Mouse (Mus musculus) ES-Bruce4 (cell line): Measurements from ENCODE around the gene Evpl. TPM values are rescaled to one million over a fixed set of nuclear protein-coding genes. Genes with fewer than 3 reads are reported as not detected.

Source experiments
- H3K27ac ChIP-seq: 2 replicates; pipeline ENCODE4 v1.5.1; 2012; ENCODE audit warnings: low read length, inconsistent platforms; ENCODE audit not compliant: insufficient read depth
- H3K27me3 ChIP-seq: 2 replicates; pipeline ENCODE4 v1.6.1; 2012; ENCODE audit warnings: mild to moderate bottlenecking, low read length, inconsistent platforms; ENCODE audit not compliant: control insufficient read depth, poor library complexity, insufficient read depth, severe bottlenecking
- H3K36me3 ChIP-seq: 2 replicates; pipeline ENCODE4 v1.6.1; 2012; ENCODE audit warnings: inconsistent platforms, mild to moderate bottlenecking, low read length, moderate library complexity; ENCODE audit not compliant: control insufficient read depth, poor library complexity, insufficient read depth, severe bottlenecking
- H3K4me1 ChIP-seq: one replicate; pipeline ENCODE4 v1.8.1; 2011; ENCODE audit warnings: low read length; ENCODE audit not compliant: control insufficient read depth, insufficient read depth
- H3K4me3 ChIP-seq: 2 replicates; pipeline ENCODE4 v1.5.1; 2011; ENCODE audit warnings: low read depth, mild to moderate bottlenecking, low read length
- H3K9ac ChIP-seq: 2 replicates; pipeline ENCODE4 v1.6.1; 2012; ENCODE audit warnings: low read depth, mild to moderate bottlenecking, inconsistent platforms; ENCODE audit not compliant: poor library complexity, severe bottlenecking
- H3K9me3 ChIP-seq: replicated peaks from 2 replicates; pipeline ENCODE4 v1.6.1; 2012; ENCODE audit warnings: mild to moderate bottlenecking, low read length, inconsistent platforms; ENCODE audit not compliant: control insufficient read depth, poor library complexity, insufficient read depth, severe bottlenecking
- CTCF ChIP-seq: IDR thresholded peaks from one replicate; pipeline ENCODE4 v1.8.1; 2011; ENCODE audit warnings: low read depth, low read length
- EP300 ChIP-seq: IDR thresholded peaks from 2 replicates; pipeline ENCODE4 v1.6.1; 2011; ENCODE audit warnings: low read depth, low read length; ENCODE audit not compliant: insufficient read depth
- POLR2A ChIP-seq: IDR thresholded peaks from one replicate; pipeline ENCODE4 v1.8.1; 2011; ENCODE audit warnings: low read length; ENCODE audit not compliant: insufficient read depth
- polyA plus RNA-seq: library from polyadenylated mRNA; stranded (reverse); fragments of >200 nt; gene quantifications from 2 replicates; pipeline ENCODE4 v1.2.4, GENCODE M21; 2011; ENCODE audit warnings: low read depth; ENCODE audit not compliant: missing spikeins, insufficient read depth, insufficient read length

The Evpl gene
- polyA plus RNA-seq, 1 experiment, result 3.1 TPM

DNA sequence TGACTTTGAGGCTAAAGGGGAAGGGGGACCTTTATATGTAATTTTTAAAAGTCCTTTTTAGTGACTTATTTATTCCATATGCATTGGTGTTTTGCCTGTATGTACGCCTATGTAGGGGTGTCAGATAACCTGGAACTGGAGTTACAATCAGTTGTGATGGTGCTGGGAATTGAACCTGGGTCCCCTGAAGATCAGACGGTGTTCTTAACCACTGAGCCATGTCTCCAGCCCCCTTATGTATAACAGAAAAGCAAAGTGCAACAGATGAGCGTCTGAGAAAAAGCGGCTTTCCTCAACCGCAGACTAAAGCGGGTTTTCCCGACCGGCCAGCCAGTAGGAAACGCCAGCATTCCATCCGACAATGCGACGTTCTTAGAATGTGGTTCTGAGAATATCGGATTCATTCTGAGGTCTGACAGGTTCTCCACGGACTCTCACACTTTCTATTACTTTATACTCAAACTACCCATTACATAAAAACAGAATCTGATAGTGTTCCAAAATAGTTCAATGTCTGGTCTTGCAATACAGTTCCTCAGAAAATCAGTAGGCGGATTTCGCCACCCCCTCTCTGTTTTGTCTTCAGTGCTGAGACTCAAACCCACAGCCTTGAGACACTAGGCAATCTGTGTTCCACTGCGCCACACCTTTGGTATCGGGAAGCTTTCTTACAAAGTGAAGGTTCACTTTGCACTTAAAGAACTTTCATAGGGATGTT is 40.9 kb downstream of the Evpl start:
- Histone ChIP-seq H3K9me3 (no peaks in the 10 kb centered on the region), H3K27me3 (no peaks in the 10 kb centered on the region), H3K27ac (no peak overlapping the region), H3K4me1 (no peaks in the 10 kb centered on the region), H3K4me3 (no peak overlapping the region), H3K9ac (no peak overlapping the region), H3K36me3 (no peaks in the 10 kb centered on the region)
- TF ChIP-seq CTCF (no peak), POLR2A (no peak), EP300 (no peak)

DNA sequence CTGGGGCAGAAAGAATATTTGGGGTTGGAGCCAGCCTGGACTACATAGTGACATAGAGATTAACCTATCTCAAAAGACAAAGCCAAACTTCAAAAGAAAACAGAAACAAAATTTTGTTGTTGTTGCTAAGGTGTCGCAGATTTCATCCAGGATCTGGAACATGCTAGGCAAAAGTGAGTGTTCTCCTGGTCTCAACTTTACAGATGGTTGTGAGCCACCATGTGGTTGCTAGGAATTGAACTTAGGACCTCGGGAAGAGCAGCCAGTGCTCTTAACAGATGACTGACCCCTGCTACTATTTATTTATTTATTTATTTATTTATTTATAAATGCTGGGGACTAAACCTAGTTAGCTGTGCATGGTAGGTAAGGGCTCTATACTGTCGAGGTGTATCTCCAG is 41.5 kb downstream of the Evpl start:
- no peaks in the 10 kb centered on the region for H3K4me1 ChIP-seq

DNA sequence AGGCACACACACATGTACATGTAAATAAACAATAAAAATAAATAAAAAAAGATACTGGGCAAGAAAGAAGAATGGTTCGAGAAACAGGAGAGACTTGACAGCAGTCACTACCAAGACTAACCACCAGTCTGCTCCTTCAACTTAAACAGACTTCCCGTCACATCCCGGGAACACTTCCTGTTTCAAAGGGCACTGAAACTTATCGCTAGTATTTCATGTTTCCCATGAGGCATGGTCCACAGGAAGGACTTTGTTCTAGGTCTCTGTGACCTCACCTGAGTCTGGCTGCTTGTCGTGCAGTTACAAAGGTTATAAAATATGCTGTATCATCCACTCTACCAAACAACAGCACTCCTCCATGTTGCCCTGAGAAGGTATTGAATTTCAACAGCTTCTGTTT is 42.6 kb downstream of the Evpl start:
- no peaks in the 10 kb centered on the region for H3K4me1 ChIP-seq
- H3K9ac ChIP-seq, result peak overlapping the region; percentile 18; the same call in 1 of the 2 replicates
- H3K27ac ChIP-seq, result no peak overlapping the region
- H3K36me3 ChIP-seq, result no peaks in the 10 kb centered on the region
- H3K27me3 ChIP-seq, result no peaks in the 10 kb centered on the region
- no peak overlapping the region for H3K4me3 ChIP-seq
- TF ChIP-seq EP300, result no peak
- TF ChIP-seq CTCF, result no peak
- TF ChIP-seq POLR2A, result no peak
- no peaks in the 10 kb centered on the region for H3K9me3 ChIP-seq

More for the DNA sequence above, 41.5 kb downstream of the Evpl start:
- no peak overlapping the region for H3K27ac ChIP-seq
- no peak for TF ChIP-seq POLR2A
- TF ChIP-seq CTCF, result no peak
- TF ChIP-seq EP300, result no peak
- no peak overlapping the region for H3K4me3 ChIP-seq
- H3K9me3 ChIP-seq, result no peaks in the 10 kb centered on the region
- no peaks in the 10 kb centered on the region for H3K27me3 ChIP-seq
- no peak overlapping the region for H3K9ac ChIP-seq
- no peaks in the 10 kb centered on the region for H3K36me3 ChIP-seq

DNA sequence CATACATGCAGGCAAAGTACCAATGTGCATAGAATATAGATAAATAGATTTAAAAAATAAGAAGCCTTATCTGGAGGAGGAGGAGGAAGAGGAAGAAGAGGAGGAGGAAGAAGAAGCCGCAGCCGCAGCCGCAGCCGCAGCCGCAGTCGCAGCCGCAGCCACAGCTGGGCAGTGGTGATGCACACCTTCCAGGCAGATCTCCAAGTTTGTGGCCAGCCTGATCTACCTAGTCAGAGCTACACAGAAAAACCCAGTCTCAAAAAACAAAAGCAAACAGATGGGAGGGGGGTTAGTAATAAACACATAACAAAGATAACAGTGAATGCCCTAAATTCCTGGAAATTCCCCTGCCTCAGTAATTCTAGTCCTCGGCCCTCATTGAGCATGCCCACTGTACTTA is 43.3 kb downstream of the Evpl start:
- Histone ChIP-seq H3K4me3 (no peak overlapping the region), H3K9ac (no peak overlapping the region), H3K9me3 (no peaks in the 10 kb centered on the region), H3K27me3 (no peaks in the 10 kb centered on the region), H3K4me1 (no peaks in the 10 kb centered on the region), H3K27ac (no peak overlapping the region), H3K36me3 (no peaks in the 10 kb centered on the region)
- TF ChIP-seq CTCF, result no peak
- TF ChIP-seq POLR2A, result no peak
- no peak for TF ChIP-seq EP300

DNA sequence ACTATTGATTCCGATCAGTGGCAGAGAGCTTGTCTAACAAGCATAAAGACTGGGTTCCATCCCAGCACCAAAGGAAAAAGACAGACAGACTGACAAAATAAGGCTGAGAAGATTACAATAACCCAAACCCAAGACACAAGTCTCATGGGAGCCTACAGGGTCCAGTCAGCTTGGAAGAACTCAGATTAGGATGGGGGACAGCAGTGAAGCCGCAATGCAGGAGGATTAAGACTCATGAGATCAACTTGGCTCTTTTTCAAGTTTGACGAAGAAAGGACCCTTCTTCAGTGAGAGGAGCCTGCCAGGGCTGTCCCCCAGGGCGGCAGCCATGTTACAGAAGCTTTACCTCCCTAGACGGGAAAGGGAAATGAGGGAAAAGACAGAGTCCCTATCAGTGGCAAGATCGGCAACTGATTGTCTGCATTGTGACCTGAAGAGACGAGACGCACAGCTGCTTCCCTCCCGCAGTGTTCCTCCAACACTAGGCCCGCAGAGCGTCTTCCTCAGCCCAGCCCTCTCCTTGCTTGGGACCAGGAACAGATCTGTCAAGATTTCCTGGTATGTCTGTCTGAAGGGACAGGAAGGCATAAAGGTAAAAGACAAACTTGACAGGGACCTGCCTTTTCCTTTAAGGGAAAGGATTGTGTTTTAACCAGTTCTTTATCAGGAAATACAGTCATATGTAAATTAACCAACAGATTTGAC is 50.5 kb downstream of the Evpl start:
- no peaks in the 10 kb centered on the region for H3K36me3 ChIP-seq

DNA sequence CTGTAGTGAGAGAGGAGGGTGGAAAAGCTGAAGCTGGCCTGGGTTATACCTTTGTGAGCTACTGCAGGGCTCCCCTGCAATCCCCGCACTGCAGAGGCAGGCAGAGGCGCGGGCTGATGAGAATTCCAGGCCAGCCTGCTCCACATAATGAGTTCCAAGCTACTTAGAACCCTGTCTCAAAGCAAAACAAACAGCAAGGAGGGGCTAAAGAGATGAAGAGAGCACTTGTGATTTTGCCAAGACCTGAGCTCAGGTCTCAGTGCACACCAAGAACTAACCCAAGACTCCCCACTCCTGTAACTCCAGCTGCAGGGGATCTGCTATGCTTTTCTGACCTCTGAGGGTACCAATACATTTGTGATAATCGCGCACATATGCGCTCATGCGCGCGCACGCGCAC is 51.5 kb downstream of the Evpl start:
- no peaks in the 10 kb centered on the region for H3K36me3 ChIP-seq
- TF ChIP-seq POLR2A (no peak), CTCF (no peak), EP300 (no peak)
- H3K27me3 ChIP-seq, result no peaks in the 10 kb centered on the region
- H3K4me1 ChIP-seq, result peaks cover 2% of the 10 kb centered on the region
- no peak overlapping the region for H3K9ac ChIP-seq
- H3K27ac ChIP-seq, result no peak overlapping the region
- H3K9me3 ChIP-seq, result no peaks in the 10 kb centered on the region
- H3K4me3 ChIP-seq, result no peak overlapping the region

More for the DNA sequence above, 50.5 kb downstream of the Evpl start:
- Histone ChIP-seq H3K9ac (no peak overlapping the region), H3K4me3 (no peak overlapping the region), H3K27ac (no peak overlapping the region), H3K9me3 (no peaks in the 10 kb centered on the region), H3K27me3 (no peaks in the 10 kb centered on the region), H3K4me1 (peaks cover 2% of the 10 kb centered on the region)
- no peak for TF ChIP-seq EP300
- TF ChIP-seq CTCF, result no peak
- TF ChIP-seq POLR2A, result no peak
